Mouse (Mus musculus) thymus, postnatal 4 days (tissue): ENCODE data around the gene Alox12e.
"Not testable (repeated sequence)": the region's sequence is repeated elsewhere in the genome, so short reads cannot be mapped to it uniquely, and the experiment has no call there.

Experiments used
- DNase-seq: peaks from one replicate; pipeline ENCODE4 v3.0.0; 2021

Alox12e gene

GRCm38 (mm10) chr11:70322528-70322927, at the start of gene Alox12e:
Gene Alox12e, minus strand, starts transcription at chr11:70322628.
- no peak for DNase-seq

- not testable (repeated sequence) for DNase-seq
These were observed 46.2 kb upstream of the Alox12e start for GRCm38 (mm10) chr11:70368626-70369025.

GRCm38 (mm10) chr11:70367701-70368100, 45.3 kb upstream of the Alox12e start:
- DNase-seq, result not testable (repeated sequence)

GRCm38 (mm10) chr11:70351868-70352267, 29.4 kb upstream of the Alox12e start, which contains the start of gene Alox15:
Gene Alox15, minus strand, starts transcription at chr11:70352031.
- peak; percentile 71 for DNase-seq

- no peak for DNase-seq
These were observed 26.2 kb upstream of the Alox12e start for GRCm38 (mm10) chr11:70348630-70349029.

- DNase-seq, result no peak
These were observed 25.4 kb upstream of the Alox12e start for GRCm38 (mm10) chr11:70347861-70348260.

- DNase-seq, result no peak
These were observed 23.1 kb upstream of the Alox12e start for GRCm38 (mm10) chr11:70345546-70345945.

GRCm38 (mm10) chr11:70345061-70345460, 22.6 kb upstream of the Alox12e start:
- DNase-seq, result no peak

- DNase-seq, result no peak
These were observed 17.1 kb upstream of the Alox12e start for GRCm38 (mm10) chr11:70339481-70339880.

GRCm38 (mm10) chr11:70334477-70334876, 12.0 kb upstream of the Alox12e start:
- DNase-seq, result peak; percentile 88

- no peak for DNase-seq
These were observed 2.3 kb upstream of the Alox12e start for GRCm38 (mm10) chr11:70324726-70325125.

GRCm38 (mm10) chr11:70321664-70322063, 764 bp downstream of the Alox12e start:
- DNase-seq, result peak; percentile 92

- DNase-seq, result no peak
These were observed 2.8 kb downstream of the Alox12e start for GRCm38 (mm10) chr11:70319614-70320013.

- DNase-seq, result peak; percentile 68
These were observed 8.6 kb downstream of the Alox12e start for GRCm38 (mm10) chr11:70313833-70314232.

- peak; percentile 59 for DNase-seq
These were observed 13.1 kb downstream of the Alox12e start for GRCm38 (mm10) chr11:70309341-70309740.

GRCm38 (mm10) chr11:70308296-70308695, 14.1 kb downstream of the Alox12e start:
- DNase-seq, result peak; percentile 67

GRCm38 (mm10) chr11:70306159-70306558, 16.3 kb downstream of the Alox12e start:
- DNase-seq, result peak; percentile 42

- no peak for DNase-seq
These were observed 20.1 kb downstream of the Alox12e start for GRCm38 (mm10) chr11:70302293-70302692.

- DNase-seq, result peak; percentile 73
These were observed 24.5 kb downstream of the Alox12e start for GRCm38 (mm10) chr11:70297836-70298454.

GRCm38 (mm10) chr11:70297405-70297804, 25.0 kb downstream of the Alox12e start:
- peak; percentile 56 for DNase-seq

GRCm38 (mm10) chr11:70293881-70294280, 28.5 kb downstream of the Alox12e start:
- no peak for DNase-seq

GRCm38 (mm10) chr11:70291235-70291634, 31.2 kb downstream of the Alox12e start:
- peak; percentile 72 for DNase-seq

GRCm38 (mm10) chr11:70289236-70289635, 33.2 kb downstream of the Alox12e start:
- no peak for DNase-seq

- DNase-seq, result no peak
These were observed 34.3 kb downstream of the Alox12e start for GRCm38 (mm10) chr11:70288102-70288501.

- DNase-seq, result peak; percentile 57
These were observed 36.7 kb downstream of the Alox12e start for GRCm38 (mm10) chr11:70285686-70286085.
